Mouse (Mus musculus) cerebellum, adult 11 months (tissue): ENCODE measurements around the gene Ifrd2.
A peak's percentile ranks its signal among the peaks of the same experiment; 100 is the strongest.

ENCODE experiments used
- DNase-seq: peaks from one replicate; pipeline ENCODE4 v3.0.0; 2022

The Ifrd2 gene

GRCm38 (mm10) chr9:107576357-107577107 is 10.9 kb upstream of the Ifrd2 start, which contains the start of gene Hyal1:
TSS of gene Hyal1 (plus strand) at chr9:107576927.
- DNase-seq, result no peak

- DNase-seq, result no peak
Observed at GRCm38 (mm10) chr9:107577871-107578270, 9.6 kb upstream of the Ifrd2 start.

DNA sequence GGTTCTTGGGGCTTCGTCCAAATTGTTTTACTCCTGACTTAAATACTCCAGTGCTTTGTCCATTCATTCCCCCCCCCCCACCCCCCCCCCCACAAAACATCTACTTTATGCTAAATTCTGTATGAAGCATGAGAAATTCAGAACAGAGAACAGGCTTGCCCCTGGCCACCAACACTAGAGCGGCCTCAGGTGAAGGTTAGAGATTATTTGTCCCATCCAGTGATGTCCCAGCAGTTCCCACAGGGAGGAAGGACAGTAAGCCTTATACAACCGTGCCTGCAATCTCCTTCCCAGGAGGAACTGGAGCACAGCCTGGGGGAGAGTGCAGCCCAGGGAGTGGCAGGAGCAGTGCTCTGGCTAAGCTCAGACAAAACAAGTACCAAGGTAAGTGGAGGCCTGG is 8.9 kb upstream of the Ifrd2 start, which contains the start of gene Naa80:
Naa80 (plus strand) TSS at position 301 of the 400 bp plus-strand sequence.
- no peak for DNase-seq

- no peak for DNase-seq
Observed at GRCm38 (mm10) chr9:107579023-107579900, 8.2 kb upstream of the Ifrd2 start.

DNA sequence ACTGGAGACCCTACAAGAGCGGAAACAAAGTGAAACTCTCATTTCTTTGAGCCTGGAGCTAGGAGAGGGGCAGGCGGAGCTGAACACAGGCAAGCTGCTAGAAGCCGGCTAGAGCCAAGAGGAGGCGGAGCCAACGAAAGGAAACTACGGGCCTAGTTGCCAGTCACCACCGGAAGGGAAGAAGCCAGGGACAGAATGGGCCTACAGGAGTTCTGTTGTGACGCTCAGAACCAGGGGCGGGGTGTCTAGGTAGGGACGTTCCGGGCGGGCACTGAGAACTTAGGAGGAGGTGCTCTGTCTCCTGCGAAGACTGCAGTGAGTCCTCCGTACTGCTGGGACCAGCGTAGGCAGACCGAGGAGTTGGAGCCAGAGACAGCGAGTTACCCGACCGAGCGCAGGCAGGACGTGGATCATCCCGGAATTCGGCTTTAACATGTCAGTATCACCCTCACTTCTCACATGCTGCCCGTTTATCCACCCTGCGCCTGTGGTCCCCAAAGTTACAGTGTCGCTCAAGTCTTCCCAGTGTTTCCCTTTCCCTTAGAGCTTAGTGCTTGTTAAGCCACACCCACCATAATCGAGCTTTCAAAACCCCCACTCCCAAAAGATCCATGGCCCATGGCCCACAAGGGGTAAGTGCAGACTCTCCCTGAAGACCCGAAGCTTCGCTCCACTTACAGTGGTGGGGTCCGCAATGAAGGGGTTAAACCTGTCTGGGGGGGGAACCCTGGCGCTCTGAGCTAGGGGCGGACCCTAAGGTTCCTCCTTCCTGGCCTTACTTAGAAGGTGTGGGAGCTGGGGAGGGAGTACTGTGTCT is 6.7 kb upstream of the Ifrd2 start, which contains the start of gene Hyal3:
Hyal3 (plus strand) TSS at position 318 of the 817 bp plus-strand sequence.
- peak; percentile 81 for DNase-seq

DNA sequence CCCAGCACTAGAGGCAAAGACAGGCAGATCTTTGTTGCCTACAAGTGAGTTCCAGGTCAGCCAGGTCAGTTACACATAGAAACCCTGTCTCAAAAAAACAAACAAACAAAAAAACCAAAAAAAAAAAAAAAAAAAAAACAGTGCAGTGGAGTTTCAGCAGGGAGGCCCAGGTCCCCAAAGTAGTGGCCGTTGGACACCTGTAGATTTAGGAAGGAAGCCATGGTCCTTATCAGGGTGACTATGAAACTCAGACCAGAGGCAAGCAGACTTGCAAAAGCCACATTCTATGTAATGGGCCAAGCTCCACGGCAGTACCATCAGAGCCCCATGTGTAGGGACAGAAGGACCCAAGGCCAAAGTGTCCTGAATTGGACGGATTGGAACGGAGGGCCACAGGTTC is 5.9 kb upstream of the Ifrd2 start:
- DNase-seq, result no peak

DNA sequence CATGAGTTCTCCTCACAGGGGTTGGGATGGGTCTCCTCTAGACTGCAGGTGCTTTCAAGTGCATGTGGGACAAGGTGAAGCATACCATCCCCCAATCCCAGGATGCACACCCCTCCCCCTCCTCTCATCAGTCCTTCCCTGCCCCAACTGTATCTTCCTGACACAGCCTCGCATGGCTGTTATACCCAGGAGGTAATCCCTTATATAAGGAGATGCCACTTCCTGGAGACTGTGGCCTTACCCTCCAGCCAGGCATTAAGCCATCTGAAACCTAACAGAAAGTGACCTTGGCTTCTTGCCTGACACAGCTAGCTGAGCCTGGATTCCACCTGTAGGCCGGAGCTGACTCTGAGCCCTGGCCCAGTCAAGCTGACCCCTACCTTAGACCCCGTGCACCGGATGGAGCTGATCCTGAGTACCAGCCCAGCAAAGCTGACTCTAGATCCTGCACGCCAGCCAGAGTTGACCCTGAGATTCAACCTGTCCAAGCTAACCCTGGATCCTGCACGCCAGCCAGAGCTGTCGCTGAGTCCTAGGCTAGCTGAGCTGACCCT is 4.9 kb upstream of the Ifrd2 start:
- DNase-seq, result no peak

GRCm38 (mm10) chr9:107583174-107583573 is 4.3 kb upstream of the Ifrd2 start:
- DNase-seq, result no peak

- no peak for DNase-seq
Observed at GRCm38 (mm10) chr9:107586504-107586903, 938 bp upstream of the Ifrd2 start.

DNA sequence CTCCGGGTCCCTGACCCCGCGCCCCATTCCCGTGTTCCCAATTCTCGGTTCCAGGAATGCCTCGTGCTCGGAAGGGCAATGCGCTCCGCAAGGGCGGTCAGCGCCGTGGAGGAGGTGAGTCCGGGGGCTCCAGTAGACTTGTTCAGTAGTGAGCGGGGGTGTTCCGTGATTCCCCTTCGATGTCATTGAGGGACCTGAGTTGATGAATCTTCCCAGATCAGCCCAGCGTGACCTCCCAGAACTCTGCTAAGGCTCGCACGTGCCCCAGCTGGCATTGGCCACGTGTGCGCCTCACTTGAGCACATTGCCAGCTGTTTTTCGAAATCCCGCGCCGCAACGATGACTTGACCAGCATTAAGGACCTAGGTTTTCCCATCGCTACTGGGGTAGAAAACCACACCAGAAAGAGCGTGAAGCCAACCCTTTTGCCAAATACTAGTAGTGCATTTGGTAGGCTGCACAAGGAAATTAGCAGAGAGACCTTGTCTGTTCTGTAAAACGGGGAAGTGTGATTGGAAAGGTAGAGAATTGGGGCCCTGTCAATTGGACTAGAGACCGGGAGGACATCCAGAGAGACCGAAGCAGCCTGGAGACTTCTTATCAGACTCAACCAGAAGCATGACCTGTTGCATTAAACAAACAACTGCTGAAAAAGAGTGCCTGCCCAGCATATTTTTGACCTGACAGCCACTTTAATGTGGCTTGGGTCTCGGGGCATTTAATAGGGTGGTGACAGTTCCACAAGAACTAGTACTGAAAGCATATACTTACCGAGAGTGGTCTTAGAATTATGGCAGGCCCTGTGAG is 594 bp downstream of the Ifrd2 start:
- DNase-seq, result peak; percentile 61

DNA sequence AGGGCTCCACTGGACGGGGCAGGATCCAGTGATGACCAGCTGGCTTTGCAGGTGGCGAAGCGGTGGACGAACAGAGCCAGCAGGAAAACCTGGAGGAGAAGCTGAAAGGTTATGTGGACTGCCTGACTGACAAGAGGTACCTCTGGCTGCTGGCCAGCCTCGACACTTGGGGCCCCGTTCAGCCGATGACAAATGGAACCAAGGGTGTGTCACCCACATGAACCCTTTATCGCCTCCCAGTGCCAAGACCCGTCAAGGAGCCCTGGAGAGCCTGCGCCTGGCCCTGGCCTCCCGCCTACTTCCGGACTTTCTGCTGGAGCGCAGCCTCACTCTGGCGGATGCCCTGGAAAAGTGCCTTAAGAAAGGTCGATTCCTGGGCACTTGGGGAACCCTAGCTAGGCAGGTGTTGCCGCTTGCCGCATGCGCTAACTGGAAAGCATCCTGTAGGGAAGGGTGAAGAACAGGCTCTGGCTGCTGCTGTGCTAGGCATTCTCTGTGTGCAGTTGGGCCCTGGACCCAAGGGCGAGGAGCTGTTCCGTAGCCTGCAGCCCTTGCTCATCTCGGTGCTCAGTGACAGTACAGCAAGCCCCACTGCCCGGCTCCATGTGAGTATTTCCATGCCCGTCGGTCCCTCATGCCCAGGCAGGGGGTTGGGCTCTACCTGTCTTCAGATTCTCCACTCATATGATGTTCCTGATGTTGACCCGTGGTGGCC is 2.8 kb downstream of the Ifrd2 start:
- DNase-seq, result no peak

DNA sequence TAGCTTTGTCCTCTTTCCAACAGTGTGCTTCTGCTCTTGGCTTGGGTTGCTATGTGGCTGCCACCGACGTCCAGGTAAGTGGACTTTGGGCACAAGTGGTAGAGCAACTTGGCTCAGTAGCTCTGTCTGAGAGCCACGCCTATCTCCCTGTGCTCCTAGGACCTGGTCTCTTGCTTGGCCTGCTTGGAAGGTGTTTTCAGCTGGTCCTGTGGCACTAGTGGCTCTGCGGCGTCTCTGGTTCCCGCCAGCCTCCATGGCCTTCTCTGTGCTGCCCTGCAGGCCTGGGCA is 3.3 kb downstream of the Ifrd2 start:
- DNase-seq, result no peak

- DNase-seq, result peak; percentile 82
Observed at GRCm38 (mm10) chr9:107593101-107593976, 5.9 kb downstream of the Ifrd2 start.

GRCm38 (mm10) chr9:107594281-107595062 is 7.0 kb downstream of the Ifrd2 start:
- DNase-seq, result no peak

DNA sequence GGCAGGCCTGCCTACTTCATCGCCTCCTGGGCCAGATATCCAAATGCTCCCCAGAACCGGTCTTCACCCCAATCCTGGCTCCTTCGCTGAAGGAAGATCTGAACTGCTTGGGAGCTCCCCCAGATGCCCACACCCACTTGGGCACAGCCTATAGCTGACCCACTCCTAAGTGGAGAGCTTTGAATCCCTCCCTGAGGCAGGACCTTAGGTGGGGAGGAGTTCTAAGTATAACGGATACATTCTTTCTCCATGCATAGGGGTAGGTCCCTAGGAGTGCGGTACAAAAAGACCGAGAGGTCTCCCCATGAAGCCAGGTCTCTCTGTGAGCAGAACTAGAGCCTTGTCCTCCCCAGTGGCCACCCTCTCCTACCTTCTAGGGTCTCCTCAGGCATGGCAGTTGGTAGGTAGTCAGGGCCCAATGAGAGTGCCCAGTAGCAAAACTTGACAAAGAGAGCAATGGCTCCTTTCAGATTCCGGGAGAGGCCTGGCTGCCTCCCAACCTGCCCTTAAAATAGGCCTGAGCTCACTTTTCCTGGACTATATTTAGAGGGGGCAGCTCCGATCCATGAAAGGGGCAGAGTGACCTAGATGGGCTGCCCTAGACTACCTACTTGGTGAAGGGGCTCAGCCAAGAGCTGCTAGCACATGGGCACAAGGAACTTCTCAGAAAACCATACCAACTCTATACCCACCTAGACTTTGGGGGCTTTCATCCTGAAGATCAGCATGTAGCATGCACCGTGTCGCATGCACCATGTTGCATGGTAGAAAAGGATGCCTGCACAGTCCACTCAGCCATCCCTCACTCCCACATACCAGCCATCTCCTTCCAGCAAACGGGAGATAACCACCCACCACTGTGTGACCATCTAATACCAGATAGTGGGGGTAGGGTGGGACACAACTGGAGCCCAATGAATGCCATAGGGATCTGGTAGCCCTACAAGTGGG is 9.5 kb downstream of the Ifrd2 start:
- no peak for DNase-seq

DNA sequence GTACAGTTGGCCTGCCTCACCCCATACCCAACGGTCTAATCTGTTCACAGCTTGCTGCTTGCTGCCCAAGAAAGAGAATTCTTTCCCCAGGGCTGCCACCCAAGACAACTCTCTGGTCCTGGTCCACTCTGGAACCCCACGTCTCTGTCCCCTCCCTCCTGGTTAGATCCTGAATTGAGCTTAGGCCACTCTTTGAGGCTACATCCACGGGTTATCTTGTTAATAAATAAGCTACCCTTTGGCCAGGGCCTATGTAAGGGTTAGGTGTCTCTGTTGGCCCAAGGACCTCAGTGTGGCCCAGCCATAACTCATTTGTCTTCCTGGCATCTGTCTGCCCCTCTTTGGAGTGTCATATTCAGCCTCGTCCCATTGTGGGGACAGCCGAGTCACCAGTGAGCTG is 10.9 kb downstream of the Ifrd2 start:
- DNase-seq, result no peak

GRCm38 (mm10) chr9:107599433-107599832 is 12.0 kb downstream of the Ifrd2 start:
- DNase-seq, result no peak

DNA sequence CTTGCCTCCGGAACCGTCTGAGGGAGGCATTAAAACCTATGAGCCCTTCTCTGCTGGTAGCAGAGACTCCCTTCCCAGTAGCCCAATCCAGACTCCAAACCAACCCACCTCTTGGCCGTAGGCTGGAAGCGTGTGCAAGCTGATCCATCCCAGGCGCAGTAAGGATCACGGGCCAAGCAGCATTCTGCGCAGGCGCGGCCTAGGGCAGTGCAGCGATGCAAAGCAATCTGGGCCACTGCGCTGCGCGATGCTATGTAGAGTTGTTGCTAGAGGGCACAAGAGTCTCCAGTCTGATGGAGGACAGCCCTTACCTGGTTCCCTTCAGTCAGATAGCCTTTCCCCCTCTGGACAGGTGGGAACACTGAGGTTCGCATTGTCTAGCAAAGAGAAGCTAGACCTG is 12.4 kb downstream of the Ifrd2 start:
- no peak for DNase-seq
